Mouse (Mus musculus): ENCODE measurements around the gene Actn4.
"Not testable (repeated sequence)": the region's sequence is repeated elsewhere in the genome, so short reads cannot be mapped to it uniquely, and the experiment has no call there.

The Actn4 gene

DNA sequence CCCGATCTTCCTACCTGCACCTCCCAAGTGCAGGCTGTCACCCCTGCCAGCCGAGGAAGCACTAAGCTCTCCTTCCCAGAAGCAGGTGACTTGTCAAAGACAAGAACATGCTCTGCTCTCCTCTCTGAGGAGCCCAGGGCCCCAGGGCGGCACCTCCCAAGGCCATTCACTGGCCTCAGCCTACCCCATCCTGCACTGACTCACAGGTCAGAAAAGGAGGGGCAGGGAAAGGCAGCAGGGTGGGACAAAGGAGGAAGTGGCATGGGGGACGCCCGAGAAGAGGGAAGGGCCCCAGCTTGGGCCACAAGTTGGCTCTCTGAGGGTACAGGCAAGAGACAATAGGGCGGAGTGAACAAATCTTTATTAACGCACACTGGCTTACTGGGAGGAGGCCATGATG, 8.9 kb upstream of the Actn4 start:
- in situ Hi-C loops (cut with MboI, MseI) = no loop called here

DNA sequence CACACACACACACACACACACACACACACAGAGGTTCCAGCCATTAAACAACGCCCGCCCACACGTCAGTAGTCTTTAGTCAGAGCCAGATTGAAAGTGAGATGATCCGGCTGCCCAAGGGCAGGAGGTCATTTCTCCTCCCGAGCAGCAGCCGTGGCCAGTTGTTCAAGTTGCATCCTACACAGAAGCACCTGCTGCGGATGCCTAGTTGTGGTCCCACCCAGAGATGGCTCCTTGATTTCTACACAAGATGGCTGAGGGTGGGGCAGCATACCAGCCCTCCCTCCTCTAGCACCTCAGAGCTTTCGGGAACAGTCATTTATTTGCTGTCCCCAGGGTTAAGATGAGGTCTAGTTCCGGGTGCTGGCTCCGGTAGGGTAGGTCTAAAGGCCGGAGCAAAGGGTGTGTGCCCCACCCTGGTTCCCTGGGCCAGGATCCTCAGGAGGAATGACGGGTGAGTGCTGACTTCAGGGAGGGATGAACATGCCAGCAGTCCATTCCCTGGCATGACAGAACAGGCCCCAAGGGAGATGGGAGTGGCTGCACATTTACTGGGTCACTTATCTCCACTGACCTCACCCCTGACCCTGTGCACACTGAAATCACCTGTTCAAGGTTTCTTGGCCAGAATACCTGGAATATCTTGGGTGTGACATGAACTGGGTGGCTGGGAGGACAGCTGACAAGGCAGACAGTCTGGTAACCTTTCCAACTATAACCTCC, 7.7 kb upstream of the Actn4 start:
- in situ Hi-C loops (cut with MboI, MseI) = no loop called here

DNA sequence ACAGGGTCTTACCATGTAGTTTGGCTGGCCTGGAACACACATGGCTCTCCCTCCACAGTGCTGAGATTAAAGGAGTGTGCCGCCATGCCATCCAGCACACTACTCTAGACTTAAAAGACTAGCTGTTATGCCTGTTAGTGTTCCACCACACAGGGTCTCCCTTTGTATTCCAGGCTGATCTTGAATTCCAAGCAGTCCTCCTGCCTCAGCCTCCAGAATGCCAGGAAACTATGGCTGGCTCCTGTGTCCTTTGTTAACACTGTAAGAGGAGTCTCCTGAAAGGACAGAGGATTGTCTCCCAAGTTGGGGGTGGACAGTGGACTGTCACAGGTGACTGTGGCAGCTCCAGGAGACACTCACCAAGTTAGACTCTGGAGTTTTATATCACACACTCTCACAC, 7.1 kb upstream of the Actn4 start:
- in situ Hi-C loops (cut with MboI, MseI) = no loop called here

DNA sequence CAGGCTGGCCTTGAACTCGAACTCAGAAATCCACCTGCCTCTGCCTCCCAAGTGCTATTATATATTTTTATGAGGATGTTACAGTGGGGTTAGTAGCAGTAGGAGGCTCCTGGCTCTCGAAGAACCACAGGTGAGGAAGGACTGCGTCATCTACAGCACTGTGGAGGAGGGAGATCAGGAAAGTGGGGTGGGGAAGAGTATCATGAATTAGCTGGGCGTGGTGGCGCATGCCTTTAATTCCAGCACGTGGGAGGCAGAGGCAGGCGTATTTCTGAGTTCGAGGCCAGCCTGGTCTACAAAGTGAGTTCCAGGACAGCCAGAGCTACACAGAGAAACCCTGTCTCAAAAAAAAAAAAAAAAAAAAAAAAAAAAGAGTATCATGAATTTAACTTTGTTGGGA, 6.0 kb upstream of the Actn4 start:
- in situ Hi-C loops (cut with MboI, MseI) = not testable (repeated sequence)

DNA sequence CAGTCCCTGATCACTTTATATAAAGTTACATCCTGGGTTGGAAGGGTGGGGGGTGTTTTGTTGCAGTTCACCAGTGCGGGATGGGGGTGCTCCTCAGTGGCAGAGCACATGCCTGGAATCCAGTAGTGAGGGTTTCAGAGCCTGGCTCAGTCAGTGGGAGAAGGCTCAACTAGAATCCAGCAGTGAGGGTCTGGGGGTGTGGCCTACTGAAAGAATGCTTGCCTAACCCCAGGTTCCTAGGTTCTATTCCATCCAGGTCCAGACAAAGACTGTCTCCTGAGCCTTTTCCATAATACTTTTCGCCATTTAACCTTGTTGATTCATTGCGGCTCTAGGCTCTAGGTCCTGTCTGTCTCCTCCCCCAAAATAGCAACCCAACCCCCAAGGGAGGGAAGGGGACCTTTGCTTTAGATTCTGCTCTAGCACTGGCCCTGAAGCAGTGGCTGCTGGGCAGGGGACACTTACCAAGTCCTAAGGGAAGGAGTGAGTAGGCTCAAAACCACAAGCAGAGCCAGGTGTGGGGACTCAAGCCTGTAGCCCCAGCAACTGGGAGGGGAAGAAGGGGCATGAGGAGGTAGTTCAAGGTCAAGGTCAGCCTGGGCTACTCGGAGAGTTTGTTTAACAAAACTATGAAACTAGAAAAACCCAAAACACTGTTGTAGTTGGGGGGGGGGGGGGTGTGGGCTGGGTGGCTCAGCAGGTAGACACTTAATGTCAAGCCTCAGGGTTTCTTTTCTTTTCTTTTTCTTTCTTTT, 4.8 kb upstream of the Actn4 start:
- in situ Hi-C loops (cut with MboI, MseI) = no loop called here

DNA sequence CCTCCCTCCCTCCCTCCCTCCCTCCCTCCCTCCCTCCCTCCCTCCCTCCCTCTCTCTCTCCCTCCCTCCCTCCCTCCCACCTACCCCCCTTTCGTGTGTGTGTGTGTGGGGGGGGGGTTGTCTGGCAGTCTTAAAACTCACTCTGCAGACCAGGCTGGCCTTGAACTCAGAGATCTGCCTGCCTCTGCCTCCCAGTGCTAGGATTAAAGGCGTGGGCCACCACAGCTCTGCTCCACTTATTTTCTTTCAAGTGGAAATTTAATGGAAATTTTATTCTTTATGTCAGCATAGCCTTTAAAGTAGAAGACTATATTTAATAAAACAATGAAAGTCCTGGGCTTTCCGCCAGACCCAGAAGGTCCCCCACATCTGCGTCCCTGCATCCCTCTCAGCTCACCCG, 4.0 kb upstream of the Actn4 start:
- in situ Hi-C loops (cut with MboI, MseI) = no loop called here

DNA sequence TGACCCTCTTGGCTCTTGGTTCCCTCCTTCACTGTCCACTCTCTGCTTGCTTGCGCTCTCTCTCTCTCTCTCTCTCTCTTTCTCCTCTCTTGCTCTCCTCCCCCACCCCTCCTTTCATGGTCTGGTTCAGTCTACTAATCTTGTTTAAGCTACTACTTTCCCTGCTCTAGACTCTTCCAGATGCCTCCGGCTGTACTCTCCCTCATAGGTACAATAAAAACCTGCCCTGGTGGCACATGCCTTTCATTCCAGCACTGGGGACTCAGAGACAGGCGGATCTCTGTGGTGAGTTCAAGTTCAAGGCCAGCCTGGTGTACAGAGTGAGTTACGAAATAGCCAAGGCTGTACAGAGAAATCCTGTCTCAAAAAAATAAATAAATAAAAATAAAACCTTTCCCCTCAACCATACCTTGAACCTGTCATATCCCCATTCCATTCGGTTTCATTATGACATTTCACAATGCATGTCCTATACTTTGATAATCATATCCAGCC, 3.3 kb upstream of the Actn4 start:
- in situ Hi-C loops (cut with MboI, MseI) = no loop called here

DNA sequence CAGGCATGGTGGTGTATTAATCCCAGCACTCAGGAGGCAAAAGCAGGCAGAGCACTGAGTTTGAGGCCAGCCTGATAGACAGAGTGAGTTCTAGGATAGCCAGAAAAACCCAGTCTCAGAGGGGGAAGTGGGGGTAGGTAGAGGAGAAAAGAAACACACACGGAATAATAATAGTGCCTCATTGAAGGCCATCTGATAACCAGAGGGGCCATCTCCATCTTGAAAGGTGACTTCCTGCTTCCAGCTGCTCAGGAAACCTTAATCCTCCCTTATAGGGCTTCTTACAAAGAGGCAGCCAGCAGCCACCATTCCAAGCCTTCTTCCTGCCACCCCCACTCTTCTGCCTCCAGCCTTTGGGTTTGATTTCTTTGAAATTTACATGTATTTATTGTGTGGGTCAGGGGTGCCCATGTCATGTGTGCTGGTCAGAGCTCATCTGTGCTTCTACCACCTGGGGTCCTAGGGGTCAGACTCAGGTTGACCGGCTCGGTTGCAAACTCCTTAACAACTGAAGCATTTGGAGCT, 1.3 kb upstream of the Actn4 start:
- in situ Hi-C loops (cut with MboI, MseI) = no loop called here

DNA sequence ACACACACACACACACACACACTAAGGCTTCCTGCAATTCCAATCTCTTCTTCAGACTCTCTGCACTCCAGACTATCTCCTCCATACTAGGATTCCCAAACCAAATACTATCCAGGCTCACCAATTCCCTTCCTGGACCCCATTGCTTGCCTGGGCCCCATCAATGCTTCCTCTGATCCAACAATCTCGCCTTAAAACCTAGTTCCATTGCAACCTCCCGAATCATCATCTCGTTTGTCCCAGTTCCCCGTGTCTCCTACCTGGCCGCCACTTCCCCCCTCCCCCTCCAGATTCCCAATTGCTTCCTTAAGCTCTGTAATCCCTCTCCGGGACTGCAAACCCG, 585 bp downstream of the Actn4 start:
- in situ Hi-C loops (cut with MboI, MseI) = no loop called here

DNA sequence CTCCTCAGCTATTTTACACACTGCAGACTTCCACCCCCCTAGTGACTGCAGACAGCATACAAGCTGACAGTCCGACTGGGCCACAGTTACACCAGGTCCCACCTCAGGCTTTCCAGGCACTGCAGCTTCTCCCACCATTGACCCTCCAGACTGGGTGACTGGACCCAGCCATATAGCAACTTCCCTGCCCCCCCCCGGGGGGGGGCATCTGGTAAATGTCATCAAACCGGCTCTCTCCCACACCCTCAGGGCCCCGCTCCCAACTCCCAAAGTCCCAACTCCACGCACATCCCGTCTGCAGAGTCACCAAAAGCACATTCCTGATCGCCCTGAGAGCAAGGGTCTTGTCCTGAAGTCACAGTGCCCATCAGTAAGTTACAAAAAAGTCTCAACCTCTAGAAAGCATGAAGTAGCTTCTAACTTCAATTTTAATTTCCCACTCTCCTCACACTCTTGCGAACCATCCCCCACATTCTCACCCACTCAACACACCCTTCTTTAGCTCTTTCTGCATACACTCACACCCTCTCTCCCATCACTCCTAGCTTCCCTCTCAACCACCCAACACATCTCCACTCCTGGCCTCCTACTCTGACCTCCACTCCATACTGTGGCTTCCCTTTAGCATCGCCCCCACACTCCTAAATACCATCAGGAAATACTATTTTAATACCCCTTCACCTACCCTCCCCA, 1.6 kb downstream of the Actn4 start:
- in situ Hi-C loops (cut with MboI, MseI) = no loop called here

DNA sequence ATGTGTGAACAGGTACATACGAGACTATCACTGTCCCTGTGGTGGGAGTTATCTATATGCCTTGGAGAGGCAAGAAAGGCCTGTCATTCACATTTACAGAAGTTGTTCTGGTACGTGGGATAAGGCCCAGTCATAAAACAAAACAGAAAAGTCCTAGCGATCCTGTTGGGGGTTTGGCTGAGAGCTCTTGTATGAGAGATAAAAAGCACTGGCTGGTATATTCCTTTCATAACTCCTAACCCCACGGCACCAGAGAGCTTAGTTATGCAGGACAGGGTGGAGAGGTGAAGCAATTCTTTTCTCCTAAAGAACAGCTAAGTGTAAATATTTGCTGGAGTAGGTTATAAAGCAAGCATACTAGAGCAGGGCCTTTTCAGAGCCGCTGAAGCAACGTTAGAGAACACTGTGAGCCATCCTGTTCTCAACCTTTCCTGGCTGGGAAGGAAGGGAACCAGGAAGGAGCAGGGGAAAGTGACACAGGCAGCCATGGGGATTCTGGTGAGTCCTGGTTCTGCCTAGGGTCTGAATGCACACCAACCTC, 2.6 kb downstream of the Actn4 start:
- in situ Hi-C loops (cut with MboI, MseI) = no loop called here

DNA sequence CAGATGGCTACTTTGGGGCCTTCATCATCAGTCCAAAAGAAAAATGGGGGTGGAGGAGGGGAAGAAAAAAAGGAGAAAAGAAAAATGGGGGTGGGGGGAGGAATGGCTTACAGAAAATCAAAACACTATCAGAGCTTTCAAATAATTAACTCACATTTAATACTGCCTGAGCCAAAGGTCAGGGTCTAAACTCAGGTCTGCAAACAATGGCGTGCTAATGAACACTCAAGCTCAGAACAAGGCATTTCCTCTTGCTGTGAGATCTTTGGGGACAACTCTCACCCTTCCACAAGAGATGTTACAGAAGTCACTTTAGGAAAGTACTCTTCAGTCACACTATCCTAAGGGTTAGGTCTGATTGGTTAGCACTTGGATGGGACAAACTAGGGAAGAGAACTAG, 3.4 kb downstream of the Actn4 start:
- in situ Hi-C loops (cut with MboI, MseI) = no loop called here

DNA sequence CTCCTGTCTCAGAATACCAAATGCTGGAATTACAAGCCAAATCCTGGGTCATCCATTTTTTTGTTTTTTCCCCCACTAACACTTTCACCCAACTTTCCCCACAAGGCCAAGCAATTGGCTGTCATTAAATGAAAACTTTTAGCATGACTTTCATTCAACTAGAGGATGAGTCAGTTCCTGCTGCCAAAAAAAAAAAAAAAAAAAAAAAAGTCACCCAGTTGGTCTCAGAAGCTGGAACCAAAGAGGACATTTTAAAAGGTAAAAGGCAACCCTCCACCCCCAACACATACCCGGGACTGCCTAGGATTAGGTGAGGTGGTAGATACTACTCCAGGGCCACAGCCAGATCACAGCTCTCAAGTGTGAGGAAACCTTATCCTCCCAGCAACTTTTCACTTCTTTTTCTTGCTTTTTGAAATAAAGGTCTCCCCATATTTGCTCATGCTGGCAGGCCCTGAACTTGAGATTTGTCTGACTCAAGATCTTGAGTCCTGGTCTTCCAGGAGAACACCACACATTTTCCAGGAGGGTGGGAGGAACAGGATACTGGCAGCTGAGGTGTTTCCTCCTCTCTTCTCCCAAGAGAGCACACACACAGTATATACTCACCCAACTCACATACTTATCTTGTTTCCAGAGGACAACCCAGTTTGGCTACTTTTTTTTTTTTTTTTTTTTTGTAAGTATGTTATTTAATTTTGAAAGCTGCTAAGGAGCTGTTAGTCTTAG, 4.0 kb downstream of the Actn4 start:
- in situ Hi-C loops (cut with MboI, MseI) = no loop called here

DNA sequence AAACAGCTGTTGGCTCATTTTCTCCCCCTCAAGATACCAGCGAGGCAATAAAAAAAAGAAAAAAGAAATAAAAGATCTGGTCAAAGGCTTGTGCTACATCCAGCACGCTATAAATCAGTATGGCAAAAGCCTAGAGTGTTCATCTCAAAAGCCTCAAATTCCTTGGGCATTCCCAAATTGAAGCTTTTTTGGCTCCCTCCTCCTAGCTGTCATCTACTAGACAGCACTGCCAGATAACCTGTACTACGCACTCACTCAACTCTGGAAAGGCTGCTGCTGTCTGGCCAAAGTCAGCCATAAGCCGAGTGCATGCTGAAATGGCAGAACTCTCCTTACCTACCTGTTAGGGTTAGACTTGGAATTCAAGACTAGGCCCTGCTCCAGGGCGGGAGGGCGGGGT, 4.9 kb downstream of the Actn4 start:
- in situ Hi-C loops (cut with MboI, MseI) = no loop called here

DNA sequence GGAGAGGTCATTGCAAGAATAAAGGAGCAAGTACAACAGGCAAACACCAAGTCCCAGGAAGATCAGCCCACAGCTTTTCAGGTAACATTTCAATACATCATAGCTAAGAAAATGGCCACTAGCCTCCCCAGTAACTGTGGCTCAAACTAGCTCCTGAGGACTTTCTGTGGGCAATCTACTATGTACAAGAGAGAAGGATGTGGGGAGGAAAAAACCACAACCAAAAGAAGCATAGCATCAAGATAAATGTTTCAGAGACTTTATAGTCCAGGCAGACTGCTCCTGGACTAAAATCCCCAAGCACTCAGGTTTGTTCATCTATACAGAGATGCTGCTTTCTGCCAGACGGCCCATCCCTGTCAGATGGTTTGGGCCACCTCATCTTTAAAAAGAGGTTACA, 5.9 kb downstream of the Actn4 start:
- in situ Hi-C loops (cut with MboI, MseI) = no loop called here

DNA sequence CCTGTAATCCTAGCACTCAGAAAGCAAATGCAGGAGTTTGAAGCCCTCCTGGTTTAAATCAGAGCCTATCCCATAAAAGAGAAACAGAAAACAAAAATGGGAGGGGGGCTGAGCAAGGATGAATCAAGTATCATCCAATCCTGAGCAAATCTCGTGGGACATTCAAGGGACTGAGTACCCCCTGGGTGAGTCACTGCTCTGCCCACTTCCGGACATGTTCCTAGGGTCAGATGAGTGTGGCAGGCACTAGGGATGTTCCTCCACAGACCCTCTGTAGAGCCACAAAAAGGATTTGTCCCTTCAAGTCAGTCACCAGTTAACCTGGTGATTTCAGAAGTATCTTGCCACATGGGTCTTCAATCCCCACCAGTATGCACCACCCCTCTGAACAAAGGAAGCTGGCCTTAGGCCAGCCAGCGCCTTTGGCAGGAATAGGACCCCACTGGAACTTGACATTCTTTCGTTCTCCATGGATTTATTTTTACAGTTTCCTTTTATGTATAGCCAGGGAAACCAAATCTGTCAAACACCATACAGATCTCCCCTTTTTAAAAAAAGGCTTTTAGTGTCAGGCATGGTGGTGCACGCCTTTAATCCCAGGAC, 6.7 kb downstream of the Actn4 start:
- in situ Hi-C loops (cut with MboI, MseI) = no loop called here

DNA sequence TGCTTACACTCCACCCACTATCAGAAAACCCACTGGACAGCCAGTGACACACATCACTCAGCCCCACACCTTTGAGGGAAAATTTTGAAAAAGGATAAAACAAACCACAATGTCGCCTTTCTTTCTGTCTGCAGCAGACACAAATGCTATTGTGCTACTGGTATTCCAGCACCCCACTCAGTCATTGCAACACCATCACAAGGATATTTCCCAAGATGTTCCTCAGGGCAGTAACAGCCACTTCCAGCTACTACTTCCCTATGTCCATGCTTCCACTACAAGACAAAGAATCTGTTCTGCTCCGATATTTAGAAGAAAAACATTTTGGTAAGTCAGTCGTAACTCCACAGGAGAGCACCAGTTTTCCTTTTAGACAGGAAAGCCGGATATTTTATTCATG, 7.4 kb downstream of the Actn4 start:
- in situ Hi-C loops (cut with MboI, MseI) = no loop called here

DNA sequence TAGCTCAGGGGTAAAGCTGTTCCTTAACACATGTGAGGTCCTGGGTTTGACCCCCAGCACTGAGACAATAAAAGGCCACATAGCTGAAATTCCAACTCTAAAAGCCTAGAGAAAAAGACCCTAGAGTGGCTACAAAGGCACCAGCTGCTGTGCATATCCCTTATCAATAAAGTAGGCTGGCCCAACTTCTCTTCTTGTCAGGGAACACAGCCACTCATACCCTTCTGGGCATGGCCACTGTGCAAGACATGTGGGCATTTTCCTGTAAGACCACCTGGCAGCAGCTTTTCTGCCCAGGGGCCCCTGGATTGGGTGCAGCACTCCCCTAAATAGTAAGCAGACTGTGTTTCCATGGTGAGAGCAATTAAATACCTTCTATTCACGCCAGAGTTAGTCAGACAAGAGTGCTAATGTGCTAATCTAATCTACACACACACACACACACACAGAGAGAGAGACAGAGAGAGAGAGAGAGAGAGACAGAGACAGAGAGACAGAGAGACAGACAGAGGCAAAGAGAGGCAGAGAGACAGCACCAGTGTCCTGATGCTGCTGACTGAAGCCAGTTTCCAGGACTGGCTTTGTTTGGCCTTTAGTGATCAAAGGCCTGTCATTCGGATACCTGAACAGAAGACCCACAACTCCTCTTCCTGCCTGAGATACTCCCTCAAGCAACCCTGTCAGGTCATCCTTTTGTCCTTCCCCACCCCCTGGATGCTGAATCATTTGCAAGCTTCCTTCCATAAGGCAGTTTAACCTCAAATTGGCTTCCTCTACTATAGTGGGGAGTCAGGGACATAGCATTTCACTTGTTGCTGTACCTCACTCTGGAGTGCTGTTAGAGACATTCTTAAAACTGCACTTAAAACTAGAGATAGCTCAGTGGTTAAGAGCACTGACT, 8.4 kb downstream of the Actn4 start:
- in situ Hi-C loops (cut with MboI, MseI) = no loop called here

DNA sequence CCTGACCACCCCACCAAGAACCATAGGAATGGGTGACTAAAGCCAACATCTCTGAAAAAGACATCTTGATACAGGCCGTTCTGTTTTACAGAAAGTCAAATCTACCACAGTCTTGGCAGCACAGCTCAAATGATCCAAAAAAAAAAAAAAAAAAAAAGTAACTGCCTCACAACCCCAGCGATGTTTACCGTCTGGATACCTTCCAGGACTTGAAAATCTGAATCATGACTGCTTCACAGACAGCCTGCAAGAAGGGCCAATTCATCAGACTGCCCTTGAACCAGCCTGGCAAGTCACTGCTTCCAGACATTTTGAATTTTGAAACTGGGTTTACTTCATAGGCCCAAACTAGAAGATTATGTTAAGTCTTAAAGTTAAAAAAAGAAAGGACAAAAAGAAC, 9.4 kb downstream of the Actn4 start:
- in situ Hi-C loops (cut with MboI, MseI) = no loop called here

DNA sequence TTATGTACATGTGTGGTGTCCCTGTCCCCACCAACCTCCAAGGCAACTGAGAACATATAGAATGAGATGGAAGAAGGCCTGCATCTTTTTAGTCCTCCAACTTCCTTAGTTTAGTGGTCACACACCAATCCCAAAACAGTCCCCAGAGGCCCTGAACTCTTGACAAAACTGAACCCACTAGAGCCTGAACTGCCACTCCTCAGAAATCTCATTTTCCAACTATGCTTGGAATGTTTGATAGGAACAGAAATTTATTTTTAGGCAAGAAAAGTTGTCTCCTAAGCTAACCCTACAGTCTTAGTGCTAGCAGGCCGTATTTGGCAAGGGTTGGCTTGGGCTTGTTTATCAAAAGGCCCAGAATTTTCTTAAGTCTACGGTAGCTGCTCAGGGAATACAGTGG, 10.4 kb downstream of the Actn4 start:
- in situ Hi-C loops (cut with MboI, MseI) = no loop called here
